Mouse (Mus musculus): ENCODE measurements at regions not wholly inside any gene's neighbourhood (a gene's known extent, or its start where the extent isn't known, plus 50 kb on each side); places are given as distances from the start of the nearest gene placed in this dataset. TPM values are rescaled to one million over a fixed set of nuclear protein-coding genes. Genes with fewer than 3 reads are reported as not detected.

- DNase-seq (ENCODE audit: low spot score) = no peak
- intact Hi-C loops (cut with DNase I) = no loop called here
Observed at GRCm38 (mm10) chr12:94645302-94645701, 1046.7 kb upstream of the Flrt2 start.

GRCm38 (mm10) chr12:94670035-94670434 lies 1022.0 kb upstream of the Flrt2 start:
- intact Hi-C loops (cut with DNase I) = no loop called here
- DNase-seq (ENCODE audit: low spot score) = no peak

- DNase-seq (ENCODE audit: low spot score) = no peak
- intact Hi-C loops (cut with DNase I) = no loop called here
Observed at GRCm38 (mm10) chr12:94674925-94675324, 1017.1 kb upstream of the Flrt2 start.

GRCm38 (mm10) chr12:94691341-94692029 lies 1000.5 kb upstream of the Flrt2 start:
- intact Hi-C loops (cut with DNase I) = no loop called here
- no peak for DNase-seq (ENCODE audit: low spot score)

GRCm38 (mm10) chr12:94731391-94731790 lies 960.6 kb upstream of the Flrt2 start:
- intact Hi-C loops (cut with DNase I) = no loop called here

GRCm38 (mm10) chr12:94733179-94733578 lies 958.8 kb upstream of the Flrt2 start:
- no peak for DNase-seq (ENCODE audit: low spot score)
- intact Hi-C loops (cut with DNase I) = no loop called here

More at GRCm38 (mm10) chr12:94731391-94731790, 960.6 kb upstream of the Flrt2 start:
- no peak for DNase-seq (ENCODE audit: low spot score)

GRCm38 (mm10) chr12:94737263-94737662 lies 954.8 kb upstream of the Flrt2 start:
- intact Hi-C loops (cut with DNase I) = no loop called here
- no peak for DNase-seq (ENCODE audit: low spot score)

GRCm38 (mm10) chr12:94749747-94750515 lies 942.1 kb upstream of the Flrt2 start:
- no peak for DNase-seq (ENCODE audit: low spot score)
- intact Hi-C loops (cut with DNase I) = no loop called here

- DNase-seq (ENCODE audit: low spot score) = no peak
- intact Hi-C loops (cut with DNase I) = no loop called here
Observed at GRCm38 (mm10) chr12:94755754-94756153, 936.3 kb upstream of the Flrt2 start.

- intact Hi-C loops (cut with DNase I) = no loop called here
- DNase-seq (ENCODE audit: low spot score) = no peak
Observed at GRCm38 (mm10) chr12:94795913-94796615, 896.0 kb upstream of the Flrt2 start.

- intact Hi-C loops (cut with DNase I) = no loop called here
- no peak for DNase-seq (ENCODE audit: low spot score)
Observed at GRCm38 (mm10) chr12:94804692-94805091, 887.3 kb upstream of the Flrt2 start.

- no peak for DNase-seq (ENCODE audit: low spot score)
- intact Hi-C loops (cut with DNase I) = no loop called here
Observed at GRCm38 (mm10) chr12:94831400-94831799, 860.6 kb upstream of the Flrt2 start.

- no peak for DNase-seq (ENCODE audit: low spot score)
- intact Hi-C loops (cut with DNase I) = no loop called here
Observed at GRCm38 (mm10) chr12:94862720-94863119, 829.3 kb upstream of the Flrt2 start.

- no peak for DNase-seq (ENCODE audit: low spot score)
- intact Hi-C loops (cut with DNase I) = no loop called here
Observed at GRCm38 (mm10) chr12:94910816-94911215, 781.2 kb upstream of the Flrt2 start.

- DNase-seq (ENCODE audit: low spot score) = no peak
- intact Hi-C loops (cut with DNase I) = no loop called here
Observed at GRCm38 (mm10) chr12:94943067-94943466, 749.0 kb upstream of the Flrt2 start.

Small RNA genes lying in the stretch of these regions (microRNA-seq; reads per million reads assigned to microRNA genes)
- not detected for gene Mir8099-2
